Mouse (Mus musculus) gastrocnemius, adult 18-20 months (tissue): Measurements from ENCODE around the gene Hkdc1. TPM values are rescaled to one million over a fixed set of nuclear protein-coding genes. Genes with fewer than 3 reads are reported as not detected.

Source experiments
- DNase-seq: peaks from one replicate; pipeline ENCODE4 v3.0.0; 2021; ENCODE audit warnings: low spot score
- total RNA-seq, 2 experiments: library from RNA; stranded (reverse); gene quantifications; 2 replicates each; pipeline ENCODE4 v1.2.3; 2021

Gene Hkdc1
- total RNA-seq, 2 experiments from 2014 or later, result not detected

GRCm38 (mm10) chr10:62380936-62381335, 41.4 kb downstream of the Hkdc1 start:
- DNase-seq, result no peak

- DNase-seq, result no peak
Observed at GRCm38 (mm10) chr10:62379808-62380207, 42.5 kb downstream of the Hkdc1 start, which contains the start of gene Hk1. TSS of gene Hk1 (minus strand) at chr10:62379908.

- DNase-seq, result no peak
Observed at GRCm38 (mm10) chr10:62358827-62359226, 63.5 kb downstream of the Hkdc1 start.

DNA sequence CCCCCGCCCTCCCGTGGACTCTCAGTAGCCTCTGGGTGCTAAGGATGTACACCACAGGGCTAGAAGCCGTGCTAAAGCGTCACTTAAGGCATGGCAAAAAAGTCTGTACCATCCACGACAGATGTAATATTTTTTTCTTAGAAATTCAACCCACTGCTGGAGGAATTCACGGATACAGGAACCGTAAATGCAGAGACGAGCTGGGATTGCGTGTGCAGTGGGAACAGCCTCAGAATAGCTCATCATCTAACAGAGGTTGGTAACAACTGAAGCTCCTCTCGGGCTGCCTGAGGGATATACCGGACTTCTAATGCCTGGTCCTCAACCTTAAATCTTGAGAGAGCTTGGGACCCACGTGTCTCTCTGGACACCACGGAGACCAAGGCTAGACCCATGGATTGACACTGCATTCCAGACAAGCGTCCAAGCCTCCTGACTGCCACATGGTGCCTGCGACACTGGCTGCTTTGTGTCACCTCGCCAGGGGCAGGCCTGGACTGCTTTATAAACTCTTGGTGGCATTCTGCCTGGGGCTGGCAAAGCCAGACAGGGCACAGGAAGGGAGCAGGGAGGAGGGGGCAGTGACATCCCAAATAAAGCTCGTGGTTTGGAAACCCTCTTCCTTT, 66.1 kb downstream of the Hkdc1 start:
- no peak for DNase-seq

DNA sequence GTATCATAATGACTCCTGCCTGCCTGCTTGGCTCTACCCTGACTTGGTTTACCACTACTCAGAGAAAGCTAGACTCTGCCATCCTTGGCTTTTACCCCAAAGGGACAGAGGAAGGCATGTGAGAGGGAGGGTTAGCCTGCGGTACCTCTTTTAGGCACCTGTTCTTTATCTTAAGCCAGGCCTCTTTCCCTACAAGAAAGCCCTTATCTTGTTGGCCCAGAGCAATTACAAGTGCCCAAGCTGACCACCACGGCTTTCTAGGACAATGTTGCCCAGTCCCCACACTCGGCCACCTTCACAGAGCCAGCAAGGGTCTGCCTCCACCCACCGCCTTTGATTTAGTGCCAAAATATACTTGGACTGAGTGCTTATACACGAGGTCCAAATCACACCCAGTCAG, 77.1 kb downstream of the Hkdc1 start:
- DNase-seq, result no peak

DNA sequence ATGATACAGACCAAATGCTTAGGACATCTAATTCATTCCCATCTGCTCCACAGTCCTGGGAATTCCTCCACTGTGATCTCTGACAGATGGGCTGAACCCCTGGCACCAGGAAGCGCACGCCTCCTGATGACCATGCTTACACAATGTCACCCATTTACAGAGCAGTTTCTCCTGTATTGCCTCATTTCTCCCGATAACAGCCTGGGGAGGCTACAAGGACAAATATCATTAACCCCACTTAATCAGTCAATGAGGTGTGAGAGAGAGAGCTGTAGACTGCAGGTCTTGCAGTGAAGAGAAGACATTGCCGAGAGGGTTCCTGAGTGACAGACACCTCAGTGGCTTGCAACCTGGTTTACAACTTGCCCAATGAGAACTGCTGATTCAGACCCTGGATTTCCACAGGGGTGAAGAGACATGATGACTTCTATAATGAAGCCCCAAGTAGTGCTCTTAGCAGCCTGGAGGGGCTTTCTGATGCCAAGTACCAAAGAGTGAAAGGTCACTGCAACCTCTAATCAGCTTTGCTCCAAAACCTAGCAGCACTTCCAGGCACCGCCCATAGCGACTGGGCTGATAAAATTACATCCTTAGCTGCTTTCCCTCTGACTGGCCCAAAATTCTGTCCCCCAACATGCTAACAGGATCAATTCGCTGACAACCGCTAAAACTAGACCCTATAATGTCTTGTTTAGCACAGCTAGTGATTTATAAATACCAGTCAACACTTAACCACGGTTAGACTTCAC, 78.1 kb downstream of the Hkdc1 start:
- DNase-seq, result no peak

DNA sequence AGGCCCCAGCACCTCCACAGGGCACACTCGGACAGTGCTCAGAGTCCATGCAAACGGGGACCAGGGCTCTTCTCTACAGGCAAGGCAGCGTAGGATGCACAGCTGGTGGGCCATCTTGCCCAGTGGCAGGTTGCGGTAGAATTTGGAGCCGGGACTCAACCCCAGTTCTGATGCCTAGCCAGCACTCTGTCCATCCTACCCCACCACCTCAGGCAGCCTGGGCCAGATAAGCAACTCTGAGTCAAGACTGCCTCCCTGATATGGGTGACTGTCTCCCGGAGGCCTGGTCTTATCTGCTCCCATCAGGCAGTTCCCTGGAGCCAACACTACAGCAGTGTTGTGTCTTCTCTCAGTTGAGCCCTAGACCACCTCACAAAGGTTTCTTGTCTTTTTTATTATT, 79.8 kb downstream of the Hkdc1 start:
- DNase-seq, result no peak

DNA sequence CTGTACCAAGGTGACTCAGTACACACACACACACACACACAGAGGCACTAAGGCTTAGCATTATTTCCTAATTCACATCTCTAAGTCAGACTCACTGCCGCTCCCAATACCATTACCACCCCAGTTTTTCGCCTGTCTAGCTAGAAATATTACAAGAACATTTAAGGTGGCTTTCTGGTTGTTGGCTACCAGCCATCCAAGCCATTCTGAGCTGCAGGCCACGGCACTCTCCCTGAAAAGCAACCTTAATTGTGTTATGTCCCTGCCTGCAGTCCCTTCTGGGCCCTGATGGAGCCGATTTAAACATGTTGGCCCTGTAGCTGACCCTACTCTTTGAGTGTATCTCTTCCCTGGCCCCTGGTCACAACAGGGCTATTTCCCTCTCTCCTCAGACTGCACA, 80.3 kb downstream of the Hkdc1 start:
- DNase-seq, result no peak

- no peak for DNase-seq
Observed at GRCm38 (mm10) chr10:62340991-62341390, 81.3 kb downstream of the Hkdc1 start.

DNA sequence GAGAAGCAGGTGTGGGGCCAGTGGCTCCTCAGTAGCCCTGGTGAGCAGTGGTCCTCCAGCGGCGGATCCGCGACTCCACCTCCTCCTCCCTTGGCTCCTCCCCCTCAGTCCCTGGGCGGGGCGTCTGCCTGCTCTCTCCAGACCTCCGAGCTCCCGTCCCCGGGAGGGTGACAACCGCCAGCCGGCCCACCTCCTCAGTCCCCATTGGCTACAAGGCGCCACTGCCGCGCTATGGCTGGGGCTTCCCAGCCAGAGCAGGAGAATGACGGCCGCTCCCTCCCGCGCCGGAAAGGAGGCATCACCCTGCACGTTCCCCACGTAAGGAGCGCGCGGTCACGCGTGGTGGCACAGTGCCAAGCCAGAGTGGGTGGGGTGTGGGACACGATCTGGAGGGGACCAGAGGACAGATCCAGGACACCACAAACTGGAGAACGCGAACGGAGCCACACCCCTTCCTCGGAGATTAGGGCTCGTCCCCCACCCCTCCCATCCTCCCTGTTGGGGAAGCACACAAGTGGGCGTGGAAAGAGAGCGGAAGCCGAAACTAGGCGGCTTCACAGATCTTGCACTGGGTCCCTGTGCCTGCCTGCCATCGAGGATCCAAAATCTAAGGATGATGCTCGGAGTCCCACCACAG, 82.1 kb downstream of the Hkdc1 start:
- DNase-seq, result peak; percentile 95

GRCm38 (mm10) chr10:62339211-62340094, 82.8 kb downstream of the Hkdc1 start:
- peak; percentile 19 for DNase-seq

GRCm38 (mm10) chr10:62338626-62339025, 83.7 kb downstream of the Hkdc1 start:
- DNase-seq, result no peak

DNA sequence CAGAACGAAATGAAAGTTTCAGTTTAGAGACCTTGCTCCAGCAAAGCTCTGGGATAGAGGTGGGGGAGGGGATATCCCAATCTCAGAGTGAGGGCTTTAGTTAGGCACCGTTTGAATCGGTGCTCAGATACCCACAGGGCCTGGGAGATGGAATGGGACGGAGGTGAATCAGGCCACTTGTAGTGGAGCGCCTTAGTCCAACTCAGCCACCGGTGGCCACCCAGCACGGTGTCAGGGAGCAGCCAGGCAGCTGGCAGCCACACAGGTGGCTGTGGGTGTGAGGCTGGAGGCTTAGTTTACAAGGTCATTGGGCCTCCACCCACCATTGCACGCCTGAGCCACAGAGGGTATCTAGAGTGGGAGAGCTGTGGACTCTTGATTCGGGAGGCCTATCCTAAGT, 84.1 kb downstream of the Hkdc1 start:
- DNase-seq, result no peak

DNA sequence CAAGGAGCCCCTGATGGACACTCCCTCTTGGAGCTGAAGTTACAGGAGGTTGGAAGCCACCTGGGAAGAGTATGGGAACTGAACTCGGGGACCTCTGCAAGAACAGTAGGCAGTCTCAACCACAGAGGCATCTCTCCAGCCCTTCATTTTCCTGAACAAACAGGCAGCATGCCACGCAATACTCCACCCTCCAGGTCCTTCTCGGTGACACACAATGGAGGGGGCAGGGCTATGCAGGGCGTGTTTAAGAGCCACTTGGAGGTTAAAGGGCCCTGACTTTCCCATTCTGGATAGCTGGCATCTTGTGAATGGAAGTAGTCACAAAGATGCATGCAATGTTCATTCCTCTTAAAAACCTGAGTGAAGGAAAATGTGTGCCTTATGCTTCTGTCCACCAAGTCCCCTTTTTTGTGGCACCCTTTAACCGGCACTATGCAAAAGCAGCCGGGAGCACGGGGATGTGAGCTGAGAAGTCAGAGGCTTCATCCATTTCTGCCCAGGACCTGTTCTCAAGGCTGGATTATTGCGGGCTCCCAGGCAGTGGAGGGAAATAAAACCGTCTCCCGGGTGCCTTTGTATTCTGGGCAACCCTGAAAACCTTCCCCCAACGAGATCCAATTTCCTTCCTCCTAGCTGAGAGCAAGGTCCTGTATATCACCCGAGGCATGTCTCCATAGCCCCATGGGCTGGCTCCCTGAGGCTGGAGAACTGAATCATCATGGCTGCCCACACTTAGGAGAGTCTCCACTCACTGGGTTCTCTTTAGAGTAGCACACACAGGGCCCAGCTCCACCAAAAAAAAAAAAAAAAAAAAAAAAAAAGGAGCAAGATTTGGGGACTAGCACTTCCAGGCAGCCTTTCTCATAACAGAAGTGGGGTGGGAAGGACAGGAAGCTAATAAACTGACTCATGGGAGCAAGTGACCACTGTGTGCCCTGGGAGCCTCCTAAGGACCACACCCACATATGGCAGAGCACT, 85.4 kb downstream of the Hkdc1 start:
- DNase-seq, result no peak

GRCm38 (mm10) chr10:62335423-62335776, 86.9 kb downstream of the Hkdc1 start:
- DNase-seq, result no peak

- no peak for DNase-seq
Observed at GRCm38 (mm10) chr10:62334686-62335422, 87.4 kb downstream of the Hkdc1 start.

GRCm38 (mm10) chr10:62333269-62333668, 89.0 kb downstream of the Hkdc1 start:
- DNase-seq, result no peak
